Mouse (Mus musculus): ENCODE results near the gene Tmed10. TPM values are rescaled to one million over a fixed set of nuclear protein-coding genes. Genes with fewer than 3 reads are reported as not detected.

The Tmed10 gene
- polyA plus RNA-seq, 1 experiment from 2014 or later: 184 TPM

GRCm38 (mm10) chr12:85361580-85361979 is 13.1 kb downstream of the Tmed10 start:
- H3K27ac ChIP-seq (ENCODE audit: low read length): no peak overlapping the region

GRCm38 (mm10) chr12:85361165-85361564 is 13.5 kb downstream of the Tmed10 start:
- no peak overlapping the region for H3K9ac ChIP-seq (ENCODE audit: low read depth, low read length)
- H3K4me1 ChIP-seq (ENCODE audit: control insufficient read depth, insufficient read depth, low read length): no peaks in the 10 kb centered on the region
- H3K27me3 ChIP-seq (ENCODE audit: control insufficient read depth, insufficient read depth, low read depth, low read length): no peaks in the 10 kb centered on the region
- H3K36me3 ChIP-seq (ENCODE audit: control insufficient read depth, insufficient read depth, low read length): no peaks in the 10 kb centered on the region
- H3K9me3 ChIP-seq (replicated peaks; ENCODE audit: control insufficient read depth, low read length, poor library complexity, severe bottlenecking): no peaks in the 10 kb centered on the region
- ATAC-seq: no peak
- 94% methylated on average over 3 of the region's 3 CpGs for WGBS
- no peak overlapping the region for H3K27ac ChIP-seq (ENCODE audit: low read length)
- H3K4me2 ChIP-seq (ENCODE audit: low read length): no peak overlapping the region
- no peak overlapping the region for H3K4me3 ChIP-seq (ENCODE audit: low read depth, low read length)

More at GRCm38 (mm10) chr12:85361580-85361979, 13.1 kb downstream of the Tmed10 start:
- H3K9ac ChIP-seq (ENCODE audit: low read depth, low read length): no peak overlapping the region
- H3K27me3 ChIP-seq (ENCODE audit: control insufficient read depth, insufficient read depth, low read depth, low read length): no peaks in the 10 kb centered on the region
- no peak overlapping the region for H3K4me2 ChIP-seq (ENCODE audit: low read length)
- H3K9me3 ChIP-seq (replicated peaks; ENCODE audit: control insufficient read depth, low read length, poor library complexity, severe bottlenecking): no peaks in the 10 kb centered on the region
- ATAC-seq: no peak
- H3K4me3 ChIP-seq (ENCODE audit: low read depth, low read length): no peak overlapping the region
- H3K4me1 ChIP-seq (ENCODE audit: control insufficient read depth, insufficient read depth, low read length): no peaks in the 10 kb centered on the region
- no peaks in the 10 kb centered on the region for H3K36me3 ChIP-seq (ENCODE audit: control insufficient read depth, insufficient read depth, low read length)

GRCm38 (mm10) chr12:85354061-85354460 is 20.6 kb downstream of the Tmed10 start:
- 87% methylated on average over 3 of the region's 3 CpGs for WGBS
- Histone ChIP-seq H3K9ac (ENCODE audit: low read depth, low read length) (no peak overlapping the region), H3K4me3 (ENCODE audit: low read depth, low read length) (no peak overlapping the region), H3K27ac (ENCODE audit: low read length) (no peak overlapping the region), H3K36me3 (ENCODE audit: control insufficient read depth, insufficient read depth, low read length) (peaks cover 9% of the 10 kb centered on the region; the same call in 1 of the 2 replicates), H3K9me3 (replicated peaks; ENCODE audit: control insufficient read depth, low read length, poor library complexity, severe bottlenecking) (no peaks in the 10 kb centered on the region), H3K4me1 (ENCODE audit: control insufficient read depth, insufficient read depth, low read length) (no peaks in the 10 kb centered on the region), H3K4me2 (ENCODE audit: low read length) (no peak overlapping the region), H3K27me3 (ENCODE audit: control insufficient read depth, insufficient read depth, low read depth, low read length) (no peaks in the 10 kb centered on the region)
- no peak for ATAC-seq

- Histone ChIP-seq H3K9ac (ENCODE audit: low read depth, low read length) (no peak overlapping the region), H3K4me1 (ENCODE audit: control insufficient read depth, insufficient read depth, low read length) (no peaks in the 10 kb centered on the region), H3K36me3 (ENCODE audit: control insufficient read depth, insufficient read depth, low read length) (peaks cover 11% of the 10 kb centered on the region), H3K27me3 (ENCODE audit: control insufficient read depth, insufficient read depth, low read depth, low read length) (no peaks in the 10 kb centered on the region), H3K4me3 (ENCODE audit: low read depth, low read length) (no peak overlapping the region), H3K9me3 (replicated peaks; ENCODE audit: control insufficient read depth, low read length, poor library complexity, severe bottlenecking) (no peaks in the 10 kb centered on the region), H3K27ac (ENCODE audit: low read length) (peak overlapping the region; percentile 19; the same call in 1 of the 2 replicates), H3K4me2 (ENCODE audit: low read length) (no peak overlapping the region)
- 71% methylated on average over 10 of the region's 10 CpGs for WGBS
- peak; percentile 81 for ATAC-seq
Measured at GRCm38 (mm10) chr12:85350407-85351232, 24.0 kb downstream of the Tmed10 start.

GRCm38 (mm10) chr12:85348338-85348737 is 26.3 kb downstream of the Tmed10 start:
- WGBS: 83% methylated on average over 6 of the region's 6 CpGs
- Histone ChIP-seq H3K4me1 (ENCODE audit: control insufficient read depth, insufficient read depth, low read length) (no peaks in the 10 kb centered on the region), H3K9ac (ENCODE audit: low read depth, low read length) (no peak overlapping the region), H3K36me3 (ENCODE audit: control insufficient read depth, insufficient read depth, low read length) (peaks cover 7% of the 10 kb centered on the region), H3K27me3 (ENCODE audit: control insufficient read depth, insufficient read depth, low read depth, low read length) (no peaks in the 10 kb centered on the region), H3K4me2 (ENCODE audit: low read length) (no peak overlapping the region), H3K27ac (ENCODE audit: low read length) (no peak overlapping the region), H3K4me3 (ENCODE audit: low read depth, low read length) (no peak overlapping the region), H3K9me3 (replicated peaks; ENCODE audit: control insufficient read depth, low read length, poor library complexity, severe bottlenecking) (no peaks in the 10 kb centered on the region)
- no peak for ATAC-seq

- peaks cover 4% of the 10 kb centered on the region; the same call in 1 of the 2 replicates for H3K36me3 ChIP-seq (ENCODE audit: control insufficient read depth, insufficient read depth, low read length)
- H3K9ac ChIP-seq (ENCODE audit: low read depth, low read length): no peak overlapping the region
- no peaks in the 10 kb centered on the region for H3K27me3 ChIP-seq (ENCODE audit: control insufficient read depth, insufficient read depth, low read depth, low read length)
- H3K27ac ChIP-seq (ENCODE audit: low read length): no peak overlapping the region
- H3K4me1 ChIP-seq (ENCODE audit: control insufficient read depth, insufficient read depth, low read length): no peaks in the 10 kb centered on the region
- H3K4me2 ChIP-seq (ENCODE audit: low read length): no peak overlapping the region
- WGBS: 65% methylated on average over 3 of the region's 3 CpGs
- ATAC-seq: no peak
- no peak overlapping the region for H3K4me3 ChIP-seq (ENCODE audit: low read depth, low read length)
- no peaks in the 10 kb centered on the region for H3K9me3 ChIP-seq (replicated peaks; ENCODE audit: control insufficient read depth, low read length, poor library complexity, severe bottlenecking)
Measured at GRCm38 (mm10) chr12:85347196-85347595, 27.5 kb downstream of the Tmed10 start.

- 66% methylated on average over 3 of the region's 3 CpGs for WGBS
- H3K27me3 ChIP-seq (ENCODE audit: control insufficient read depth, insufficient read depth, low read depth, low read length): no peaks in the 10 kb centered on the region
- no peak overlapping the region for H3K9ac ChIP-seq (ENCODE audit: low read depth, low read length)
- no peak overlapping the region for H3K4me2 ChIP-seq (ENCODE audit: low read length)
- H3K27ac ChIP-seq (ENCODE audit: low read length): no peak overlapping the region
- 0 out of 2 replicates have a peak, but pooled peaks cover 1% of the 10 kb centered on the region for H3K4me1 ChIP-seq (ENCODE audit: control insufficient read depth, insufficient read depth, low read length)
- H3K36me3 ChIP-seq (ENCODE audit: control insufficient read depth, insufficient read depth, low read length): peaks cover 4% of the 10 kb centered on the region; the same call in 1 of the 2 replicates
- ATAC-seq: no peak; the same call in 1 of the 2 replicates
- no peaks in the 10 kb centered on the region for H3K9me3 ChIP-seq (replicated peaks; ENCODE audit: control insufficient read depth, low read length, poor library complexity, severe bottlenecking)
- H3K4me3 ChIP-seq (ENCODE audit: low read depth, low read length): no peak overlapping the region
Measured at GRCm38 (mm10) chr12:85346374-85346773, 28.3 kb downstream of the Tmed10 start.

GRCm38 (mm10) chr12:85345559-85345958 is 29.1 kb downstream of the Tmed10 start:
- Histone ChIP-seq H3K27ac (ENCODE audit: low read length) (no peak overlapping the region), H3K9me3 (replicated peaks; ENCODE audit: control insufficient read depth, low read length, poor library complexity, severe bottlenecking) (no peaks in the 10 kb centered on the region), H3K36me3 (ENCODE audit: control insufficient read depth, insufficient read depth, low read length) (peaks cover 4% of the 10 kb centered on the region; the same call in 1 of the 2 replicates), H3K4me3 (ENCODE audit: low read depth, low read length) (no peak overlapping the region), H3K9ac (ENCODE audit: low read depth, low read length) (no peak overlapping the region), H3K4me1 (ENCODE audit: control insufficient read depth, insufficient read depth, low read length) (0 out of 2 replicates have a peak, but pooled peaks cover 3% of the 10 kb centered on the region), H3K27me3 (ENCODE audit: control insufficient read depth, insufficient read depth, low read depth, low read length) (no peaks in the 10 kb centered on the region), H3K4me2 (ENCODE audit: low read length) (no peak overlapping the region)
- 98% methylated on average over 6 of the region's 6 CpGs for WGBS
- no peak for ATAC-seq

GRCm38 (mm10) chr12:85344252-85344651 is 30.4 kb downstream of the Tmed10 start:
- H3K4me3 ChIP-seq (ENCODE audit: low read depth, low read length): no peak overlapping the region
- no peak overlapping the region for H3K27ac ChIP-seq (ENCODE audit: low read length)
- 78% methylated on average over 7 of the region's 7 CpGs for WGBS
- no peaks in the 10 kb centered on the region for H3K27me3 ChIP-seq (ENCODE audit: control insufficient read depth, insufficient read depth, low read depth, low read length)
- ATAC-seq: no peak
- no peak overlapping the region for H3K4me2 ChIP-seq (ENCODE audit: low read length)
- no peak overlapping the region for H3K9ac ChIP-seq (ENCODE audit: low read depth, low read length)
- H3K9me3 ChIP-seq (replicated peaks; ENCODE audit: control insufficient read depth, low read length, poor library complexity, severe bottlenecking): no peaks in the 10 kb centered on the region
- H3K36me3 ChIP-seq (ENCODE audit: control insufficient read depth, insufficient read depth, low read length): peaks cover 4% of the 10 kb centered on the region; the same call in 1 of the 2 replicates
- H3K4me1 ChIP-seq (ENCODE audit: control insufficient read depth, insufficient read depth, low read length): peaks cover 8% of the 10 kb centered on the region

All from midbrain, embryonic 16.5 days (tissue).